Mouse (Mus musculus): ENCODE data around the gene Olfr190. TPM values are rescaled to one million over a fixed set of nuclear protein-coding genes. Genes with fewer than 3 reads are reported as not detected.
"Not testable (repeated sequence)": the region's sequence is repeated elsewhere in the genome, so short reads cannot be mapped to it uniquely, and the experiment has no call there.

Olfr190 gene
- not detected for total RNA-seq (2021)
- long read RNA-seq, experiment 1, result 0 reads
- long read RNA-seq, experiment 2, result 0 reads

GRCm38 (mm10) chr16:59077905-59078304 lies at the start of gene Olfr190:
TSS of gene Olfr190 (minus strand) at chr16:59078005.
- no peak for DNase-seq (ENCODE audit: low spot score in 2 of 2)

GRCm38 (mm10) chr16:59120969-59121368 lies 43.2 kb upstream of the Olfr190 start, which contains the start of gene Olfr194:
TSS of gene Olfr194 (minus strand) at chr16:59121069.
- no peak for DNase-seq (ENCODE audit: low spot score in 2 of 2)

GRCm38 (mm10) chr16:59111781-59112180 lies 34.0 kb upstream of the Olfr190 start, which contains the start of gene Olfr193:
TSS of gene Olfr193 (minus strand) at chr16:59111881.
- no peak for DNase-seq (ENCODE audit: low spot score in 2 of 2)

DNA sequence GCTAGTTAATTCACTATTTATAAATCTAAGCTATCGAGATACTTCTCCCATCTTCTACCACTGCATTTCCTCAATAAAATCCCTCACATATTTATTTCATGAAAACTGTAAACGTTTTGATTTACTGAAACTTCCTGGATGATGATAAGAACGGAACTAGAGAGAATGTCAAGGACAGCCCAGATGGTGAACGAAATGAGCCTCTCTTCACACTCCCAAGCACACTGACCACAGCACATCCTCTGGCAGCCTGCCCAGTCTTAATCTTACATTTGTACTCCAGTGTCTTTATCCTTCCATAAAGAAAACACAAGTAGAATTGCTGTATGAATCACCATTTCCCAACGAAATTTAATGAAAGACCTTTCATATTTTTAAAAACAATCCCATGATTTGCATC lies 30.7 kb upstream of the Olfr190 start:
- not testable (repeated sequence) for DNase-seq (ENCODE audit: low spot score in 2 of 2)

GRCm38 (mm10) chr16:59105312-59105711 lies 27.5 kb upstream of the Olfr190 start:
- no peak for DNase-seq (ENCODE audit: low spot score in 2 of 2)

DNA sequence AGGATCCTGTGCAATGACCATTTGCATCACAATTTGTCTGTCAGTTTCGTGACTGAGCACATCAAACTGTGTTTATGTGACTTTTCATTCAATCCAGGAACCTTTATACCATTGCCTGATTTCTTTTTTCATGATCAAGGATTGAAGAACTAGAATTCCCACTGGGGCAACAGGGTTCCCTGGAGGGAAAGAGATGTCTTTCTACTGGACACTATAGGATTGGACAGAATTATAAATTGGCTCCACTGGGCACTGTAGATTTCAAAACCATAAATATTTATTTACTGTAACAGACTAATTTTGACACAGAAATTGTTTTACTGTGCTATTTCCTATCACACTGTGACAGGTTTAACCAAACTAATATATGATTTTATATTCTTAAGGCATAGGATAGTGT lies 11.9 kb upstream of the Olfr190 start, which contains the start of gene Olfr191:
Olfr191 (minus strand) TSS at position 101 of the 400 bp plus-strand sequence.
- DNase-seq (ENCODE audit: low spot score in 2 of 2), result not testable (repeated sequence)

DNA sequence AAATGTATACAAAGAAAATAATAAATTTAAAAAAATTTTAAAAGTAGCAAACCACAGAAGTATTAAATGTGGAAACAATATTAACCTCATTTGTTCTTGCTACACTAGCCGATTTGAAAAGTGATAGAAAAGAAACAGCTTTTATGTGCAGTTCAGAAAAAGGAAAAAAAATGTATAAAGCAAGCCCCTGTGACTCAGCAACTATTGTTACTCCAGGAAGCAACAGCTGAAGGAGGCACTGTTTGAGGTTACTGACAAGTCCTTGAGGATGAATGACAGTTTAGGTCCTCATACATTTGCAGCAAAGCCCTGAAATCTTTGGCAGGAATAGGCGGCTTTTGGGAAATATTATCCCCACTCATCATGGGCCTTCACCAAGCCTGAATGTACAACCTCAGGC lies 3.3 kb upstream of the Olfr190 start:
- DNase-seq (ENCODE audit: low spot score in 2 of 2), result not testable (repeated sequence)

DNA sequence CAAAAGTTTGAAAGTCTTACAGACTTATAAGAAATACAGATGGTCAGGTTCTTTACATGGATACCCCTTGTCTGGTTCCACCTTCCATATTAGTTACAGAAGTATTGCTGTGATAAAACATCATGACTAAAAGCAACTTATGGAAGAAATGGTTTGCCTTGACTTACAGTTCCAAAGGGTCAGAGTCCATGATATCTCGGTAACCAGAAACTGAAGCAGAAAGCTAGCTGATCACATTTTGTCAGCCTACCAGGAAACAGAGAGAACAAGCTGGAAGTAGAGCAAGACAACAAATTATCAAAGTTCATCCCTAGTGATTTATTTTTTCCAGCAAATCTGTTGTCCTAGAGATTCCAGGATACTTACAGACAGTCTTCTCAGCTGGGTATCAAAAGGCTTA lies 4.3 kb downstream of the Olfr190 start:
- DNase-seq (ENCODE audit: low spot score in 2 of 2), result no peak

GRCm38 (mm10) chr16:59071755-59072154 lies 6.0 kb downstream of the Olfr190 start:
- no peak for DNase-seq (ENCODE audit: low spot score in 2 of 2)

- not testable (repeated sequence) for DNase-seq (ENCODE audit: low spot score in 2 of 2)
Measured at GRCm38 (mm10) chr16:59062411-59062810, 15.4 kb downstream of the Olfr190 start.

GRCm38 (mm10) chr16:59049286-59049685 lies 28.5 kb downstream of the Olfr190 start:
- DNase-seq (ENCODE audit: low spot score in 2 of 2), result not testable (repeated sequence)

DNA sequence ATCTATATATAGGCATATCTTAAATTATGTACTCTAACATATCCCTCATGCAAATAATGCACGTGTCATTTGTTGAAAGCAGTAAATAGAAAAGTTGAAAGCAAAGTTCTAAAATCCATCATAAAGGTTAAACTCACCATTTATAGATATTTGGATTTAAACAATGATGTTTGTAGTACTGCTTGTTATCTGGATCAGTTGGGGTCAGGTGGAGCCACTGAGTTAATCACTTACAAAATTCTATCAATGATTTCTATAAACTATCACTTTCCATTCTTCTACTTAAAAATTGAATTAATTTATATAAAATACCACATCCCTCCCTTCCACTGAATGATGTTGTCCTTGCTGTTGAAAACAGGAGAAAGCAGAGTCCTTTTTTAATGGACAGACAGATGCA lies 28.9 kb downstream of the Olfr190 start:
- no peak for DNase-seq (ENCODE audit: low spot score in 2 of 2)

DNA sequence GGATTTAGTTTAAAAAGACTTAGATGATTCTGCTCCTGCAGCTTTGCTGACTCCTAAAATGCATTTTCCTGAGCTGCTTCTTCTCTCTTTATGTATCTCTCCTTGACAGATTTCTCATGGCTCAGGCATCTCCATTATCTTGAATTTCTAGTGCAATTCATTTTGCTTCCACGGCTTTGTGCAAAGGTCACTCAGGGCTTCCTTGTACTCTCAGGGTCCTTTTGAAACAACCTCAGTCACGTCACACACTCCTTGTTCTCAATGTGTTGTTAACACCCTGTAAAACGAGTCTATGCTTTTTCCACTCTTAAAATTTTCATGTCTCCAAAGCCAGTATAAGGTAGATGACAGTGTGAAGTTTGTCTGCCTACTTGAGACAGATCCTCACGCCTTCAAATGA lies 30.2 kb downstream of the Olfr190 start:
- DNase-seq (ENCODE audit: low spot score in 2 of 2), result no peak

DNA sequence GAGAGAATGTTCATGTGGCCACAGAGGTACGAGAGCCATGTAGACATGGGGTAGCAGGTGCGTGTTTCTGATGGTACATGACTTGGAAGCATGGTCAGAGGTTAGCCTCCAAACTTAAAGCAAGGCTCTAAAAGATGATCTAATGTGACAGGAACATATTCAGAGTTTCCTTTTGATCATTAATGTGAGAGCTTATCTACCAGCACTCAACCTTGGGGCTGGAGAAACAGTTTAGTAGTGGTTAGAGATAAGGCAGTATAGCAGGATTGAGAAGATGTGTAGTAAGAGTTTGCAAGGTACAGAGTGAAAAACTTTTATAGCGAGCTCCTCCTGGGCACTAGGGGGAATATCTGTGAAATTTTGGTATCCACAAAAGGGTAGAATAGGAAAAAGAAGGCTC lies 32.0 kb downstream of the Olfr190 start:
- DNase-seq (ENCODE audit: low spot score in 2 of 2), result no peak

DNA sequence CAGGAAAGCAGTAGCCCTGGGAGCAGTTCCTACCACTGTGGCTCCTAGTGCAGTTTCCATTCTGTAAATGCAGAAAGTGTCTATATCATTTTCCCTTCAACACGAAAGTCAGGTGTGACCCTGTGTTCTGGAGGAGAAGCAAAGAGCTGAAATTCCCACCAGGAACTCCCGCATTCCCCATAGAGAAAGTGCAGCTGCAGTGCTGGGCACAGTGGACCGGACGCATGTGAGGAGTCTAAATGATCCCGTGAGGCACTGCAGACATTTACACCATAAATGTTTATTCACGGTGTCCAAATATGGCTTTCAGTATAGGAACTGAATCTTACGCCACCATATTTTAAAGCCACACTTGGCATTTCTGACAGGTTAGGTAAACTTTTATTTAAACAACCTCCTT lies 38.1 kb downstream of the Olfr190 start, which contains the start of gene Olfr187:
Olfr187 (minus strand) TSS at position 58 of the 400 bp plus-strand sequence.
- no peak for DNase-seq (ENCODE audit: low spot score in 2 of 2)

GRCm38 (mm10) chr16:59030191-59030590 lies 47.6 kb downstream of the Olfr190 start, which contains the start of gene Olfr186:
TSS of gene Olfr186 (minus strand) at chr16:59030291.
- no peak for DNase-seq (ENCODE audit: low spot score in 2 of 2)

Other genes starting within 250 kb of the Olfr190 start
- not detected for gene Olfr177, start 203.2 kb downstream of the Olfr190 start, total RNA-seq (2021)
- gene Olfr178, start 185.9 kb downstream of the Olfr190 start, total RNA-seq (2021), result not detected
- gene Olfr181, start 149.2 kb downstream of the Olfr190 start, total RNA-seq (2021), result not detected
- gene Olfr180, start 148.6 kb downstream of the Olfr190 start, total RNA-seq (2021), result not detected
- not detected for gene Olfr183, start 82.6 kb downstream of the Olfr190 start, total RNA-seq (2021)
- gene Olfr186, start 47.7 kb downstream of the Olfr190 start, total RNA-seq (2021), result not detected
- not detected for gene Olfr187, start 38.2 kb downstream of the Olfr190 start, total RNA-seq (2021)
- gene Olfr191, start 11.8 kb upstream of the Olfr190 start, total RNA-seq (2021), result not detected
- gene Olfr193, start 33.9 kb upstream of the Olfr190 start, total RNA-seq (2021), result not detected
- gene Olfr194, start 43.1 kb upstream of the Olfr190 start, total RNA-seq (2021), result not detected
- not detected for gene Olfr195, start 69.0 kb upstream of the Olfr190 start, total RNA-seq (2021)
- not detected for gene Olfr196, start 92.4 kb upstream of the Olfr190 start, total RNA-seq (2021)
- gene Olfr198, start 125.5 kb upstream of the Olfr190 start, total RNA-seq (2021), result not detected
- gene Olfr199, start 141.8 kb upstream of the Olfr190 start, total RNA-seq (2021), result not detected
- gene Olfr201, start 194.6 kb upstream of the Olfr190 start, total RNA-seq (2021), result not detected
- gene Olfr202, start 208.8 kb upstream of the Olfr190 start, total RNA-seq (2021), result not detected
- not detected for gene Olfr203, start 220.9 kb upstream of the Olfr190 start, total RNA-seq (2021)
- gene Olfr204, start 240.2 kb upstream of the Olfr190 start, total RNA-seq (2021), result under 1 TPM in 1 of 2 experiments, not detected in 1; 0.07 TPM

Measured in layer of hippocampus, postnatal 14 days (tissue).